Mouse (Mus musculus) lung, adult 2 months (tissue): ENCODE results near the gene Gck. TPM values are rescaled to one million over a fixed set of nuclear protein-coding genes. Genes with fewer than 3 reads are reported as not detected.
"Not testable (repeated sequence)": the region's sequence is repeated elsewhere in the genome, so short reads cannot be mapped to it uniquely, and the experiment has no call there.

Experiments
- DNase-seq: peaks from one replicate; pipeline ENCODE4 v3.0.0; 2022
- H3K4me1 ChIP-seq: fragments of 200-500 bp; 2 replicates; pipeline ENCODE4 v1.6.1; 2011; ENCODE audit warnings: low read length; ENCODE audit not compliant: control insufficient read depth, insufficient read depth
- H3K4me3 ChIP-seq: fragments of 200-500 bp; replicated peaks from 2 replicates; pipeline ENCODE3; 2011; ENCODE audit warnings: low read depth, mild to moderate bottlenecking, control low read depth, low read length; ENCODE audit errors: extremely low read depth
- CTCF ChIP-seq: fragments of 200-500 bp; IDR thresholded peaks from 2 replicates; pipeline ENCODE4 v1.5.1; 2011; ENCODE audit warnings: mild to moderate bottlenecking, low read length, control low read depth; ENCODE audit not compliant: insufficient read depth
- POLR2A ChIP-seq: fragments of 200-500 bp; IDR thresholded peaks from 2 replicates; pipeline ENCODE4 v1.6.1; 2011; ENCODE audit warnings: low read depth, mild to moderate bottlenecking, control low read depth, low read length, borderline replicate concordance; ENCODE audit errors: extremely low read depth
- WGBS: fragments of 180-500 bp; shearing (Covaris S2); methylation state at CpG from one replicate; pipeline ENCODE4 v1.1.7; 2018; 5-methylcytosine and 5-hydroxymethylcytosine counted together
- polyA plus RNA-seq: library from polyadenylated mRNA; depleted of rRNA; stranded (reverse); fragments of >200 nt; gene quantifications from 2 replicates; pipeline ENCODE4 v1.2.3, GENCODE M21; 2012

Gck gene
- polyA plus RNA-seq, 1 experiment = 1.3 TPM

DNA sequence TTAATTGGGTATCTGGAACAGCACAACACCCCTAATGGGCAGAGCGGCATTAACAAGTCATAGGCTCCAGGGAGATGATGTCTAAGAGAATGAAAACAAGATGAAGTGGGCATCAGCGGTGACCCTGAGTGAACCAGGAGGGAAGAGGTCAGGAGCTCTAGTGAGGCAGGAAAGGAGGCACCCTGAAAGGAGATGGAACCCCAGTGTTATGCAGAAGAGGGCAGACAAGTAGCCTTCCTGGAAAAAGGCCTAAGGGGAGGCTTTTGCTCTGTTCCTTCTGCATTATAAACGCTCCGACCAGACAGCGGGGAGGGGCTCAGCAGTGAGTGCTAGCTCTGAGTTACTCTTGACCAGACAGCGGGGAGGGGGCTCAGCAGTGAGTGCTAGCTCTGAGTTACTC lies 6.9 kb downstream of the Gck start:
- no peak overlapping the region for H3K4me3 ChIP-seq
- no peak for TF ChIP-seq CTCF
- TF ChIP-seq POLR2A = no peak
- DNase-seq = no peak
- no peaks in the 10 kb centered on the region for H3K4me1 ChIP-seq
- WGBS = 84% methylated on average over 6 of the region's 6 CpGs

DNA sequence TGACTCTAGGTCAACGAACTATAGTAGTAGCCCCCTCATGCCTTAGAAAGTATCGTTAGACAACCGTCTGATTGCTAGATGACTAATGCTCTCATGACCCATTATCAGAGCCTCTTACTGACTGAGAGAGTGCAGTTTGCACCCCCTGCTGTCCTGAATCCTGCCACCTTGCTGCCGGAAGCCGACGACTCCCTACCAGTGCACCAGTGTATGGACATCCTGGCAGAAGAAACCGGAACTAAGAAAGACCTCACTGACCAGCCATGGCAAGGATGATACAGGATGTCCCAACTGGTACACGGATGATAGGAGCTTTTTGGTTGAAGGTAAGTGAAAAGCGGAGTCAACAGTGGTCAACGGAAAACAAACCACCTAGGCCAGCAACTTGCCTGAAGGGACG lies 15.3 kb downstream of the Gck start:
- not testable (repeated sequence) for H3K4me1 ChIP-seq, DNase-seq, H3K4me3 ChIP-seq
- 93% methylated on average over 11 of the region's 11 CpGs for WGBS

- 88% methylated on average over 6 of the region's 6 CpGs for WGBS
- not testable (repeated sequence) for DNase-seq, H3K4me1 ChIP-seq, H3K4me3 ChIP-seq
These were observed 17.9 kb downstream of the Gck start for GRCm38 (mm10) chr11:5931947-5932346.

DNA sequence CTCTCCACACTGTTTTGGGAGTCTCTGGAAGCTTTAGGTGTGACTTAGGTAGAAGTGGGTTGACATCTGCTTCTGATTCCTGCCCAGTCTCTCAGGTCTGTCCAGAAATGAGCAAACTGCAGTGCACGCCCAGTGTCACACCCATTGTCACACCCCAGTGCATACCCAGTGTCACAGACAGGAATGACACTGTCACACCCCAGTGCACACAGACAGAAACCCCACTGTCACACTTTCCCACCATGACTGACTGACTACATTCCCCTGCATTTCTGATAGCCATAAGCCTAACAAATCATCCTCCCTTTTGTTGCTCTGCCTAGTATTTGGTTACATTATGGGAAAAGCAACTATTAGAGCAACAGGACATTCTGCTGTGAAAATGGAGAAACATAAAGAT lies 19.3 kb downstream of the Gck start:
- WGBS = 82% methylated on average over 1 of the region's 1 CpGs
- no peak for DNase-seq
- TF ChIP-seq POLR2A (no peak), CTCF (no peak)
- Histone ChIP-seq H3K4me3 (no peak overlapping the region), H3K4me1 (no peaks in the 10 kb centered on the region)

- Histone ChIP-seq H3K4me3 (no peak overlapping the region), H3K4me1 (no peaks in the 10 kb centered on the region)
- 63% methylated on average over 3 of the region's 3 CpGs for WGBS
- TF ChIP-seq CTCF (no peak), POLR2A (no peak)
- no peak for DNase-seq
These were observed 23.1 kb downstream of the Gck start for GRCm38 (mm10) chr11:5926696-5927220.

DNA sequence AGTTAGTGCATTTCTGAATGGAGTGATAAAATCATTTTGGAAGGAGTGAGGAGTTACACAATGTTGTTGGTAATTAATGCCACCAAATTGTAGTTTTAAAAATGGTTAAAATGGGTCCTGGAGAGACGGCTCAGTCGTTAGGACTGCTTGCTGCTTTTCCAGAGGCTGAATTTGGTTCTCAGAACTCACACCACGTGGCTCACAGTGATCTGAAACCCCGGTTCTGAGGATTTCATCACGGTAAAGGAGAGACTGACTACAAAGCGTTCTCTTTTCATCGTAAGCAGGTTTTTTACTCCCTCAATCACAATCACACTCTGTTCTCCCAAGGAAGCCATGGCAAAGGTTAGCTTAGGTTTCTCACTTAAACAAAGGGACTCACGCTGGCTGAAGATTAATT lies 25.2 kb downstream of the Gck start:
- DNase-seq = no peak
- Histone ChIP-seq H3K4me1 (no peaks in the 10 kb centered on the region), H3K4me3 (no peak overlapping the region)
- TF ChIP-seq CTCF (no peak), POLR2A (no peak)
- 55% methylated on average over 8 of the region's 8 CpGs for WGBS

DNA sequence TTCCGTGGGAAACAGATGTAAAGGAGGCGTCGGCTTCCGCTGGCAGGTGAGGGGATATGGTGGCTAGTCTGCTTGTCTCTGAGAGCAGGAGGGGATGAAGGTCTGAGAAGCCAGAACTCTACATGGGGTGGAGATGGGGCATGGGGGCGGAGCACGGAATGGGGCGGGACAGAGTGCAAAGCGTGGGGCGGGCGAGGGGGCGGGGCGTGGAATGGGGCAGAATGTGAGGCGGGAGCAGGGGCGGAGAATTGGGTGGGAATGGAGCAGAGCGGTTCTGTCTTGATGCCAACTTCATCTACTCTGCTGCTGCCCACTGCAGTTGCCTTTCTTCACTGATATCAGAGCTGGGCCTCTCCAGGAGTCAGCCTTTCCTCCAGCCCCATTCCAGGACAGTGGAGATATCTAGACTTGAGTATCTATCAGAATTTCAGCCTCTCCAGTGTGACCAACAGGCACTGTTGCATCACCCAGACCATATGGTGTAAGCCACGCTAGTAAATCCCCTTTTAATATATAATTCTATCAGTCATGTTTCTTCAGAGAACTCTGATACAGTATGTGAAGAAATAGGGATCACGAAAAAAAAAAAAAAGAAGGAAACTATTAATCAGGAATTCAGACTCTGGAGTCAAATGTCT lies 29.4 kb downstream of the Gck start:
- no peak for DNase-seq
- Histone ChIP-seq H3K4me3 (no peak overlapping the region), H3K4me1 (no peaks in the 10 kb centered on the region)
- WGBS = 47% methylated on average over 17 of the region's 17 CpGs
- TF ChIP-seq CTCF = no peak
- no peak for TF ChIP-seq POLR2A

GRCm38 (mm10) chr11:5919606-5920005 lies 30.3 kb downstream of the Gck start:
- peak; percentile 18 for DNase-seq
- H3K4me3 ChIP-seq = no peak overlapping the region
- WGBS = 82% methylated on average over 4 of the region's 4 CpGs
- H3K4me1 ChIP-seq = no peaks in the 10 kb centered on the region
- TF ChIP-seq POLR2A (no peak), CTCF (no peak)

- Histone ChIP-seq H3K4me3 (no peak overlapping the region), H3K4me1 (no peaks in the 10 kb centered on the region)
- TF ChIP-seq CTCF (no peak), POLR2A (no peak)
- 57% methylated on average over 2 of the region's 2 CpGs for WGBS
- DNase-seq = no peak
These were observed 31.8 kb downstream of the Gck start for GRCm38 (mm10) chr11:5918111-5918510.

- H3K4me3 ChIP-seq = no peak overlapping the region
- no peaks in the 10 kb centered on the region for H3K4me1 ChIP-seq
- DNase-seq = no peak
- no peak for TF ChIP-seq CTCF
- TF ChIP-seq POLR2A = no peak
- WGBS = 63% methylated on average over 8 of the region's 8 CpGs
These were observed 33.7 kb downstream of the Gck start for GRCm38 (mm10) chr11:5916178-5916548.
